In genomic region chr11:89839671-89840327, GRCm38 (mm10) we compare ENCODE assay signal across 9 mouse cellular contexts.
DNase-seq lines count a peak whose midpoint lies in the region; ATAC-seq lines count a peak whose summit lies in the region.
"Had no signal": no experiment of that assay in that cellular context is flagged by ENCODE, and none has a peak within 500 bp of the region (broad histone marks: within the 10 kb centered on the region; RNA-seq: fewer than 3 reads in every experiment).

No protein-coding gene starts in this region.

- no peak overlapping the region for H3K4me3 ChIP-seq in embryonic facial prominence, embryonic 14.5 days (ENCODE audit: low read depth, low read length)
- no peak overlapping the region for H3K4me3 ChIP-seq in intestine, embryonic 14.5 days (ENCODE audit: low read depth, low read length)
- H3K4me3 ChIP-seq in neural tube, embryonic 13.5 days: no peak overlapping the region
- H3K4me3 ChIP-seq: limb, embryonic 12.5 days had no signal

- DNase-seq in gastrocnemius, postnatal 10 days: peak; percentile 42
- no peak for DNase-seq in gastrocnemius, adult 18-20 months (ENCODE audit: low spot score)
- DNase-seq in Muller cell, postnatal 12 days (ENCODE audit: inconsistent ontology term): peak; percentile 88
- peak; percentile 76 for DNase-seq in embryonic facial prominence, embryonic 14.5 days (ENCODE audit: low spot score)
- peak; percentile 62 for DNase-seq in intestine, embryonic 14.5 days (ENCODE audit: low spot score)
- DNase-seq in spleen, postnatal 36 days (ENCODE audit: low spot score in 2 of 2): no peak
- DNase-seq in layer of hippocampus, postnatal 36 days: no peak

- no peaks in the 10 kb centered on the region for H3K27me3 ChIP-seq in embryonic facial prominence, embryonic 14.5 days (replicated peaks; ENCODE audit: control insufficient read depth, insufficient read depth, low read length)
- H3K27me3 ChIP-seq in intestine, embryonic 14.5 days (replicated peaks; ENCODE audit: control insufficient read depth, insufficient read depth, low read length): no peaks in the 10 kb centered on the region
- no peaks in the 10 kb centered on the region for H3K27me3 ChIP-seq in neural tube, embryonic 13.5 days
- H3K27me3 ChIP-seq: limb, embryonic 12.5 days had no signal

- H3K27ac ChIP-seq in embryonic facial prominence, embryonic 14.5 days (replicated peaks; ENCODE audit: low read depth, low read length): 0 out of 2 replicates have a peak overlapping the region, but pooled peaks have one; percentile 6
- peak overlapping the region; percentile 60 for H3K27ac ChIP-seq in intestine, embryonic 14.5 days (ENCODE audit: low read depth)
- peak overlapping the region; percentile 69 for H3K27ac ChIP-seq in neural tube, embryonic 13.5 days (replicated peaks)
- H3K27ac ChIP-seq: limb, embryonic 12.5 days had no signal

- H3K36me3 ChIP-seq in embryonic facial prominence, embryonic 14.5 days (ENCODE audit: control insufficient read depth, insufficient read depth, low read length): no peaks in the 10 kb centered on the region
- no peaks in the 10 kb centered on the region for H3K36me3 ChIP-seq in intestine, embryonic 14.5 days (ENCODE audit: control insufficient read depth, insufficient read depth, low read length)
- H3K36me3 ChIP-seq in neural tube, embryonic 13.5 days: no peaks in the 10 kb centered on the region
- H3K36me3 ChIP-seq: limb, embryonic 12.5 days had no signal

- peak overlapping the region; percentile 2; the same call in 1 of the 2 replicates for H3K4me2 ChIP-seq in embryonic facial prominence, embryonic 14.5 days (ENCODE audit: low read depth, low read length)
- H3K4me2 ChIP-seq in intestine, embryonic 14.5 days (ENCODE audit: low read length): peak overlapping the region; percentile 0; the same call in 1 of the 2 replicates
- no peak overlapping the region for H3K4me2 ChIP-seq in neural tube, embryonic 13.5 days
- H3K4me2 ChIP-seq: limb, embryonic 12.5 days had no signal

- 29% methylated on average over 6 of the region's 6 CpGs for WGBS in embryonic facial prominence, embryonic 14.5 days
- 13% methylated on average over 6 of the region's 6 CpGs for WGBS in intestine, embryonic 14.5 days
- WGBS in neural tube, embryonic 13.5 days: 14% methylated on average over 6 of the region's 6 CpGs

- H3K9me3 ChIP-seq in embryonic facial prominence, embryonic 14.5 days (ENCODE audit: control insufficient read depth, low read length): no peaks in the 10 kb centered on the region
- H3K9me3 ChIP-seq in intestine, embryonic 14.5 days (ENCODE audit: control insufficient read depth, low read length): no peaks in the 10 kb centered on the region
- no peaks in the 10 kb centered on the region for H3K9me3 ChIP-seq in neural tube, embryonic 13.5 days
- H3K9me3 ChIP-seq: limb, embryonic 12.5 days had no signal

- peaks cover 7% of the 10 kb centered on the region for H3K4me1 ChIP-seq in embryonic facial prominence, embryonic 14.5 days (ENCODE audit: control insufficient read depth, insufficient read depth, low read length)
- H3K4me1 ChIP-seq in intestine, embryonic 14.5 days (replicated peaks; ENCODE audit: control insufficient read depth, insufficient read depth, low read length): peaks cover 20% of the 10 kb centered on the region
- peaks cover 20% of the 10 kb centered on the region for H3K4me1 ChIP-seq in neural tube, embryonic 13.5 days (replicated peaks)

- ATAC-seq in embryonic facial prominence, embryonic 14.5 days (ENCODE audit: low read depth): no peak; the same call in 1 of the 2 replicates
- ATAC-seq in intestine, embryonic 14.5 days (replicated peaks; ENCODE audit: low FRiP score, low TSS enrichment, low read depth): peak; percentile 84
- peak; percentile 76 for ATAC-seq in neural tube, embryonic 13.5 days (ENCODE audit: low read depth)

- H3K9ac ChIP-seq in embryonic facial prominence, embryonic 14.5 days (ENCODE audit: low read depth, low read length): no peak overlapping the region
- H3K9ac ChIP-seq in intestine, embryonic 14.5 days (ENCODE audit: low read length): no peak overlapping the region
- H3K9ac ChIP-seq in neural tube, embryonic 13.5 days: no peak overlapping the region
- H3K9ac ChIP-seq: limb, embryonic 12.5 days had no signal

Comparison
In these comparisons a context has a peak if more than half of its experiments do, and no peak if none do; other contexts are left out.
1. DNase-seq: peak in gastrocnemius, postnatal 10 days (single experiment), Muller cell, postnatal 12 days (single experiment), embryonic facial prominence, embryonic 14.5 days (single experiment) and intestine, embryonic 14.5 days (single experiment); none in gastrocnemius, adult 18-20 months (single experiment), spleen, postnatal 36 days (0 of 2) and layer of hippocampus, postnatal 36 days (0 of 2).
2. H3K27ac ChIP-seq: peak in every context shown above with its lines; median percentile 69 in neural tube, embryonic 13.5 days; 60 in intestine, embryonic 14.5 days; 6 in embryonic facial prominence, embryonic 14.5 days.